Mouse (Mus musculus): ENCODE results near the gene Sptbn4.

Gene Sptbn4

GRCm38 (mm10) chr7:27433349-27433748, 14.1 kb downstream of the Sptbn4 start:
- DNase-seq (ENCODE audit: low spot score): no peak

GRCm38 (mm10) chr7:27429135-27429534, 18.4 kb downstream of the Sptbn4 start:
- DNase-seq (ENCODE audit: low spot score): no peak

GRCm38 (mm10) chr7:27428002-27428401, 19.5 kb downstream of the Sptbn4 start:
- DNase-seq (ENCODE audit: low spot score): no peak

GRCm38 (mm10) chr7:27427387-27427786, 20.1 kb downstream of the Sptbn4 start:
- DNase-seq (ENCODE audit: low spot score): no peak

- no peak for DNase-seq (ENCODE audit: low spot score)
Observed at GRCm38 (mm10) chr7:27423556-27424326, 23.7 kb downstream of the Sptbn4 start.

- no peak for DNase-seq (ENCODE audit: low spot score)
Observed at GRCm38 (mm10) chr7:27419101-27419500, 28.4 kb downstream of the Sptbn4 start.

- no peak for DNase-seq (ENCODE audit: low spot score)
Observed at GRCm38 (mm10) chr7:27417151-27417550, 30.3 kb downstream of the Sptbn4 start.

- peak; percentile 67 for DNase-seq (ENCODE audit: low spot score)
Observed at GRCm38 (mm10) chr7:27408379-27409176, 38.9 kb downstream of the Sptbn4 start.

- DNase-seq (ENCODE audit: low spot score): no peak
Observed at GRCm38 (mm10) chr7:27407816-27408215, 39.7 kb downstream of the Sptbn4 start.

- no peak for DNase-seq (ENCODE audit: low spot score)
Observed at GRCm38 (mm10) chr7:27406481-27406880, 41.0 kb downstream of the Sptbn4 start.

GRCm38 (mm10) chr7:27404203-27404942, 43.1 kb downstream of the Sptbn4 start:
- DNase-seq (ENCODE audit: low spot score): no peak

- DNase-seq (ENCODE audit: low spot score): peak; percentile 51
Observed at GRCm38 (mm10) chr7:27402675-27403074, 44.8 kb downstream of the Sptbn4 start.

GRCm38 (mm10) chr7:27400545-27400944, 46.9 kb downstream of the Sptbn4 start:
- DNase-seq (ENCODE audit: low spot score): no peak

GRCm38 (mm10) chr7:27397048-27397949, 50.2 kb downstream of the Sptbn4 start:
- peak; percentile 5 for DNase-seq (ENCODE audit: low spot score)

- DNase-seq (ENCODE audit: low spot score): no peak
Observed at GRCm38 (mm10) chr7:27396184-27397047, 51.1 kb downstream of the Sptbn4 start.

GRCm38 (mm10) chr7:27395521-27396183, 51.8 kb downstream of the Sptbn4 start:
- DNase-seq (ENCODE audit: low spot score): no peak

- no peak for DNase-seq (ENCODE audit: low spot score)
Observed at GRCm38 (mm10) chr7:27391416-27391815, 56.1 kb downstream of the Sptbn4 start.

GRCm38 (mm10) chr7:27389213-27389612, 58.3 kb downstream of the Sptbn4 start:
- no peak for DNase-seq (ENCODE audit: low spot score)

- peak; percentile 43 for DNase-seq (ENCODE audit: low spot score)
Observed at GRCm38 (mm10) chr7:27384731-27385130, 62.8 kb downstream of the Sptbn4 start.

GRCm38 (mm10) chr7:27384134-27384533, 63.4 kb downstream of the Sptbn4 start:
- DNase-seq (ENCODE audit: low spot score): no peak
